Mouse (Mus musculus) layer of hippocampus, postnatal 10 days (tissue): ENCODE results near the gene Mettl24. TPM values are rescaled to one million over a fixed set of nuclear protein-coding genes. Genes with fewer than 3 reads are reported as not detected.

Source experiments
- DNase-seq, 2 experiments: peaks; one replicate each; pipeline ENCODE4 v3.0.0; 2021; ENCODE audit warnings: low spot score in 2 of 2
- total RNA-seq, 2 experiments: library from RNA; stranded (reverse); gene quantifications; 2 replicates each; pipeline ENCODE4 v1.2.3; 2021

The Mettl24 gene
- total RNA-seq, 2 experiments from 2014 or later: 1.5 to 2.4 TPM

DNA sequence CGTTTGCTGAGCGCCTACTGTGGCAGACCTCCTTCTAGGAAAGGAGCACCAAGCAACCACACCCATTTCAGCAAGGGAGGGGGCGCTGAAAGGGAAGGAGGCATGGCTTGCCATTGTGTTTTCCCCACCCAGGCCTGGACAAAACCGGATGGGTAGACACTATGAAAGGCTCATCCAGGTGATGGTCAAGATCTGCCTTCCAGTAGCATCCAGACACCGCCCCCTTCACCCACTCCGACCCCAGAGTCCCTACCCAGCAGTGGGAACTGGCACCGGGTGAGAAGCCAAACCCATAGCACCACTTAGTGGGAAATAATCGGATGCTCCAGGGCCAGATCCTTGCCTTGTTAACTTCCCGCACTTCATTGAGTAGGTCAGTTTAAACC lies 779 bp downstream of the Mettl24 start:
- DNase-seq: peak in 1 of 2 experiments; percentile 23

DNA sequence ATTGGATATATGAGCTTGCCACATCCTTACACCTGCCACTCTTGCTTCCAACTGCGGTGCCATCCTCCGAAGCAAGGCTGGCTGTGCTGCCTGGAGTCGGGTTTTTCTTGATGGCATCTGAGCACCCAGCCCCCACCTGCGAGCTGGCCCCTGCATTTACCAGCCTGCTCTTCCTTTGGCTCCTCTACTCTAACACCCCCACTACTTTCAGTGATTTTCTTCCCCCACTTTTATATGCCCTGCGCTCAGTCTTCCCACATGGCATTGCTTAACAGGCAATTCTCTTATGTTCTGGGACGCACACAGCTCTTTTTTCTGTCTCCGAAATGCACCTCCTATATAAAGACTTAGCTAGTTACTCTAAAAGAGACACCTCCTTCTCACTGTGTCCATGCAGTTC lies 1.2 kb downstream of the Mettl24 start:
- peak in 1 of 2 experiments; percentile 25 for DNase-seq

DNA sequence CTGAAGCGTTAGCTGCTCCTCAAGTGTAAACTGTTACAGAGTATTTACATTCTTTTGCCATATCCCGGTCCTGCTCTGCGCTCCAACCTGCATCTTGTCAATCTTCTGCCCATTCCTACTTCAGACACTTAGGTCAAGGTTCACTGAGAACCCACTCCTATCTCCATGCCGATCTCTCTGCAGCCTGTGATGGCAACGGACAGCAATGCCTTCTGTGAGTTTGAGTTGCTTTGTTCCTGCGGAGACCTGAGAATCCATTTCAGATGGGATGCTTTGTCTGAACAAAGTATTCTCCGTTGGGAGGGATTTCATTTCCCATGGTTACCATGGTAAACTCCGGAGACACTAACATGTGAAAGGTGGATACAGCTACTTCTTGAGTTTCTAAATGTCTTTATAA lies 2.6 kb downstream of the Mettl24 start:
- no peak for DNase-seq

DNA sequence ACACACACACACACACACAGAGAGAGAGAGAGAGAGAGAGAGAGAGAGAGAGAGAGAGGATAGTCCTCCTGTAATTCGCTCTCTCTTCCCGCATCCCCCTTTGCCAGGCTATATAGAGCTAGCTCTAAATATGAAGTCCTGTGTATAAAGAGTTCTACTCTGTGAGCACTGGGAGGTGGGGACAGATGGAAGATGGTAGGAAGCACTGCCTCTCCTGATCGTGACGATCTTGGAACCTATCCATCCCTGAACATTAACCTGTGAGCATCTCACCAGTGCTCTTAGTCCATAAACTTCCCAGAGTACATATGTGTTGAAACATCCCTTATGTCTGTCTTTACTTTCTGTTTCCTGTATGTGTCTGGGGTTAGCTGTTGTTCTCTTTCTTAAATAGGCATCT lies 3.9 kb downstream of the Mettl24 start:
- no peak for DNase-seq

DNA sequence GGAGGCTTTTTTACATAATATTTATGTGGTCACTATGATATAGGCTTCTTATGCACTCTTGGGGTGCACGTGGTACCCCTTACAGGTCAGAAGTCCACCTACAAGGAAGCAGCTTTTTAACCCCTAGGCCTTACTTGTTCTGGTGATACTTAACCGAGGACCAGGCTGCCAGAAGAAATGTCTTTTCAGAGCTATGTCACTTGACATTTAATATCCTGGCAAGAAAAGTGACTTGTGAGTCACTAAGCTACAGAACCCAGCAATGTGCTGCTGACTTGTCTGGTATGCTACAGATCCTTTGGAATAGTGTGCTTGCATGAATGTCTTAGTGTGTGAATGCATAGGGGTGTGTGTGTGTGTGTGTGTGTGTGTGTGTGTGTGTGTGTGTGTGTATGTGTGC lies 4.3 kb downstream of the Mettl24 start:
- no peak for DNase-seq

DNA sequence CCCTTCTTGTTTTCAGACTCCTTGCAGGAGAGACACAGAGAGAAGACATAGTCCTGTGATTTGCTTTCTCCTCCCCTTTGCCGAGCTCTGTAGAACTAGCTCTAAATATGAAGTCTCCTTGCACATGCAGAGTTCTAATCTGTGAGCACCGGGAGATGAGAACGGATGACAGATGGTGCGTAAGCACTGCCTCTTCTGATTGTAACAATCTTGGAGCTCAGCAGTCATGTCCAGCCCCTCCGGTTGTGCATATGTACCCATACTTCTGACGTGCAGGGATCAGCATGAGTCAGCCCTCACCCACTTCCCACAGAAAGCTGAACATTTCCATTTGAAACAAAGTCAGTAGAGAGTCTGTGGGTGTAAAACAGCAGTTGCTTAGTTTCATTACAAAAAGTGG lies 5.2 kb downstream of the Mettl24 start:
- peak in 1 of 2 experiments; percentile 26 for DNase-seq

DNA sequence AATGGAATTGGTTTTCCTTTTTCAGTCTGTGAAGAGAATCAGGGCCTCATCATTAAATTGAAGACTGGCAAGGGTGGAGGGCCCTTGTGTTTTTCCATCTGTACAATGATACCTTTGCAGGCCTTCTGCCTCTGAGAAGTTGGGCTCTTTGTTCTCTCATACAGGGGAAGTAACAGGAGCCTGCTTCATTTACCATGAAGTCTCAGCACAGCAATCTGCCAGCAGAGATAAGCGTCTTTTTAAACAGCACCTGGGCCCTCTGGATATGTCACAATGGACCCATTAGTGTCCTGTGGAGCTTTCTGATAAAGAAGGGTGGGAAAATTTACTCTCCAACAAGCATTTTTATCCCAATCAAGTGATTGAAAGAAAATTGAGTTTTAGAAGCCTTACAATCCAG lies 5.8 kb downstream of the Mettl24 start:
- DNase-seq: no peak

DNA sequence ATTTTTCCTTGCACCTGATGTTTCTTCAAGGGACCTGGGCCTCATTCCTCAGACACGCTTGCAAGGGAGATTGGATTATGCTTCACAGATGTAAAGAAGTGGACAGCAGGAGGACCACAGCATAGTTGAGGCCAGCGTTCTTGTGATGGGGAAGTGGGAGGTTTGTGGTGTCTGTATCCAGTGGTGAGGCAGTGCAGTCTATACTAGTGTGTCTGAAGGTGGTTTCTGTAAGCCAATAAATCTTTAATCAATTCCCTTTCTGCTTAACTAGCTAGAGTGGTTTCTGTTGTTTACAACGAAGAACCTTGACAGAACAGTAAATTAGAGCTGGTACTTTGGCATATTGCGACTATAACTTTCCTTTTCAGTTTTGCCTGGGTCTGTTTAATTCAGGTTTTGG lies 15.6 kb downstream of the Mettl24 start:
- DNase-seq: no peak

DNA sequence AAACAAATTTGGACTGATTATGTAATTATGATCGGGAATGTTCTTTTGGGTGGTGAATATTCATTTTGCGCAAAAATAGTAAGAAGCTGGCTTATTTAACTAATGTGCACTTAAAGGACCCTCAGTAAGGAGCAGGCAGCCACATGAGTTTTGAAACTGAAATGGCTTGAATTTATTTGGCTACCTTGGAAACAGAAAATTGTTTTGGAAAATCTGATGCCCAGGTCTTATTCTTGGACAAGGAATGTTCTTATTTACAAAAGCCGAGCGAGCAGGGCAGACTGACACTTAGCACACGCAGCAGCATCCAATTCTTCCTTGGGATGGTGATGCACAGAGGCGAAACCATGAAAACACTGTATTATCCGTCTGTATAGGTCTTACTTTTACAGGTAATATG lies 28.0 kb downstream of the Mettl24 start:
- DNase-seq: no peak

DNA sequence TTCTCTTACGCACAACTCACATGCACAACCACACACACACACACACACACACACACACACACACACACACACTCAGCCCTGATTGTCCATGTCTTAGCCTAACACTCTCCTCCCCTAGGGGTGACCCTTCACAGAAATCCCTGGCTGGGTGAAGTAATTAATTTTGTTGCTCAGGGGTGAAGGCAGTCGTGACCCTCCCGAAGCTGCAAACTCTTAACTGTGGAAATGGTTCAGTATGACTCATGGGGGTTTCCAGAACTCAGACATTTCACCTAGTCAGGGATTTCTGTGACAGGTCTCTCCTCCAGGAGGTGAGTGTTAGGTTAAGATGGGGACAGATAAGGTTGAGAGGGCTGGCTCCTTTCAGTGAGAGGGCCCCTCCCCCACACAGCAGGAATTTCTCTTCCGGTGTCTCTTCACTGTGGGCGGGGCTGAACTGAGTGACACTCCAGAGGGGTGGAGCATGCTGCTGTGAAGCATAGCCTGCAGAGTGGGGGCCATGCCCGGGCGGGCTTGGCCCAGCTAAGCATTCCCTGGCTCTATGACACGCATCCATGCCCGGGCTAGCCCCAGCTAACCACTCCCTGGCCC lies 30.0 kb downstream of the Mettl24 start:
- no peak for DNase-seq

DNA sequence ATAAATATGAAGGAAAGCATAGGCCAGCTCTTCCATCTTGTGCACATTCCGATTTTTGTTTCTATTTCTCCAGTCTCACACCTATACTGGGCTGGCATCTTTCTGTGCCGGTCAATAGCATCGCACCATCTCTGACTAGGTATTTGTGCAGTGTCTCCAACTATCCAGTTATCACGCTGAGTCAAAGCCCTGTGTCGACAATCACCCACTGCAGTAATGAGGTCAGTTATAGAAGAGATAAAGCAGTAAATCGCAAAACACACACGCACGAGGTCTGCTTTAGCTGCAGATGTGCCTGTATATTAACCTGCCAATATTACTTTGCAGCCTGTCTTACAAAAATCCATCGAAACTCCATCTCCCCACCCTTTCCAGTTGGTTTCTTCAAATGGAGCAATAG lies 30.7 kb downstream of the Mettl24 start:
- DNase-seq: no peak

DNA sequence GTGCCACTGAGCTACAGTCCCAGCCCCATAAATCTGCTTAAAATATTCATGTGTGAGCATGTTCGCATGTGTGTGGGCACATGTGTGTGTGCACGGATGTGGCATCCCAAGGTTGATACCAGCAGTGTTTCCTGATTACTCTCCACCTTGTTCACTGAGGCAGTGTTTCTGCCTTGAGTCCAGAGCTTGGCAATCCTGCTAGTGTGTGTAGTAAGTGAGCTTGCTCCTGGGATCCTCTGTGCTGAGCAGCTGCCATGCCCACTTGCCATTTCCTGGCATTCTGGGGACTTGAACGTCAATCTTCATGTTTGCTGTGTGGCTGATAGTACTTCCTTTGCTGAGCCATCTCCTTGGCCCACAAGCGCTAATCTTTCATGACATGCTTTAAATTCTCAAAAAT lies 32.1 kb downstream of the Mettl24 start:
- no peak for DNase-seq

DNA sequence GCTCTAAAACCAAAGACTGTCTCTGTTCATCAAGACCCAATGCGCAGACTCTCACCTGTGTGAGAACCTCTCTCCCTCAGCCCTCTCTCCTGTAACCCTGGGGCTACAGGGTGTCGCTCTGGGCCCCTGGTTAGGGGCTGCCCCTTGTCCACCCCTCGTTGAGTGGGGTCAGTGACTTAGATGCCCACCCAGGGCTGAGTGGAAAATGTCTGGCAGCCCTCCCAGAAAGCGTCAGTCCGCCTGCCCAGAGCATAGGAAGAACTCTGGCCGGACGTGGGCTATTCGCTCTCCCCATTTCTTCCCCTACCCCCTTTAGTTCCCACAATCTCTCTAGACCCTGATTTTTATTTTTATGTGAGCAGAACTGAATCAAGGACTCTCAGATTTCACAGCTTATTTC lies 33.2 kb downstream of the Mettl24 start:
- peak in 1 of 2 experiments; percentile 2 for DNase-seq

DNA sequence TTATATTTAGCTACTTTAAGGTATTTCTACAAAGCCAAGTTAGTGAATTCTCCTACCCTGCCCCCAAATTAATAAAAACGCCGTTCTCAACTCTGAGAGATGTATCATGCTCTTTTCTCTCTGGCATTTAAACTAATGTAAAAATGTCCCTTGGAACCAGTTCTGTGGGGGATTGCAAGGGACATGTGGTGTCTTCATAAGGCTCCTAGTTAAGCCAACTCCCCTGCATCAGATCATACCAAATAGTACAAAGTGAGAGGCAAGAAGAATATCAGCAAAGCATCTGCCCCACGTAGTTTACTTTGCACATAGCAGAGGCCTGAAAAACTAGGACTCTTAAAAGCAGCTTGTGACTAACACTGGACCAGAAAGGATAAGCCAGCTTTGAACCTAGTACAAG lies 33.6 kb downstream of the Mettl24 start:
- DNase-seq: peak in 1 of 2 experiments; percentile 11

DNA sequence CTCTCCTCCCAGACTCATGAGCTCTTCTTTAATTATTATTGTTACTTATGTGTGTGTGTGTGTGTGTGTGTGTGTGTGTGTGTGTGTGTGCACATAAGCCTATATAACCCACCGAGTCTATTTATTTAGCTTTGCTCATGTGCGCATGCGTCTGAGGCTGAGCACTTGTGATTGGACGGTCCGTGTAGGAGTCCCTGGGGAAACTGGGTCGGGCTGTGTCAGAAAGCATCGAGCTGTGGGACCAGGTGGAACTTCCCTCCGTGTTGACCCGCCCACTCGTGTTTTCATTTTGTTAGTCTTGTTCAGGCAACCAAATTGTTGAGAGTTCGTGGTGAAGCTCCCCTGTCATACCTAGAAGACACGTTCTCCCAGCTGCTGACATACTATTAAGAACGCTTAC lies 35.3 kb downstream of the Mettl24 start:
- DNase-seq: no peak

DNA sequence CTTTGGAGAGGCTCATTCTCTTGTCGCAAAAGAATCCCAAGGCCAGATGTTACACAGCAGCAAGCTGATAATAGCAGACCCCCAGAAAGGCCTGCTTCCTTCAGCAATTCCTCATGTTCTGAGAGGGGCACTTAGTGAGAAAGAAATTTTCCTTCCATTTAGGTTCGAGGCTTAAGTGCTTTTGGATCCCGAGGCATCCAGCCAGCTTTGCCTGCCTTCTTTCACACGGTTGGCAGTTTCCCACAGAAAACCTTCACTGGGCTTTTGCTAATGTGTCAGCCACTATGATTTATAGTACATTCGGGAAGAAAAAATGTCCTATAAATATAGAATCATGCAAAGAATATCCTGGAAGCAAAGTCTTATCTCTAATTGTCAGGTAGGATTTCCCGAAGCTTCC lies 36.0 kb downstream of the Mettl24 start:
- DNase-seq: no peak

DNA sequence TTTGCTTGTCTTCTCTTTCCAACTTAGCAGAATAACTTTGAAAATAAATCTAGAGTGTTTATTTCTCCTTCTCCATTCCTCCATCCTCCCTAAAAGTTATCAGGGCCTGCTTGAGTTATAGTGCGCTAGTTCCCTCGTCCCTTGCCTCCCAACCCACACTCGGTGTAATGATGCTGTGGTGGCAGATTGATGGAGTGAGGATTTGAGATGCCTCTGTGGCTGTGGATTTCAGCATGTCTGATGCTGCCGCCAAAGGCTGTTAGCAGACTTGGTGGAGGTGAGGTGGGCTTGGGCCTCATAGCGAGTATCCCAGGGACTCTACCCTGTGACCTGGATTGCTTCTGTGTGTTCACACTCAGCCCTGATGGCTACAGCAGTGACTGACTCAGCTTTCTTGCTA lies 37.8 kb downstream of the Mettl24 start:
- no peak for DNase-seq

DNA sequence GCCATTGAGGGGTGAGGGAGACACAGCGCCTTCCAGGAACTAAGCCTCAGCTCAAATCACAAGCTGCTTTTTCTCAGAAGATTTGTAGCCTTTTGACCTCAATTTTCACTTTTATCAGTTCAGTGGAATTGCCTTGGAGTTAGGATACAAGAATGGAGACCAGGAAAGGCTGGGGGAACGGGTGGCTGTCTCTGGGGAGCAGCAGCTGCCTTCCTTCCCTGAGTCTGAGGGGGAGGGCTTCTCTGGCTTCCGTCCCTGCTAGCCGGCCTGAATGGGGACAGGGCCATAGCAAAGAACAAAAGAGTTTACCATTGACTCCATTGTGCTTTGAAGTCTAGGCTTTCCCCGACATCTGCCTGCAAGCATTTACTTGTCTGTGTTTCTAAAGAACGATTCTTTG lies 41.3 kb downstream of the Mettl24 start:
- no peak for DNase-seq

DNA sequence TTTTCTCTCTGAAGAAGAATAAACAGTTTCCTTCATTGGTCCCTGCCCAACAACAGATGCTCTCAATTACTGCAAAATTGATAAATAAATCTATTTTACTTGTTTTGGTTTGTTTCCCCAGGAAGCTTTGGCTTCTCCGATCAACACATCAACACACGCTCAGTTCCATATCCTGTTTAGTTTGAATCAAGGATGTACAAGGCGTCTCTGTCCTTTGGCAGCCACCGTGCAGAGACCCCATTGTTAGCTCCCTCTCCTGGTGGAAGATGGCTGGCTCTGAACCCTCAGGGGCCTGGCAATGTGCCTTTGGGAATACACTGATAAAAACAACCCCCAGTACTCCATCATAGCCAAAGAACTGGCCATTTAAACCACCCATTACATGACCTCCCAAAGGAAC lies 42.0 kb downstream of the Mettl24 start:
- DNase-seq: no peak

DNA sequence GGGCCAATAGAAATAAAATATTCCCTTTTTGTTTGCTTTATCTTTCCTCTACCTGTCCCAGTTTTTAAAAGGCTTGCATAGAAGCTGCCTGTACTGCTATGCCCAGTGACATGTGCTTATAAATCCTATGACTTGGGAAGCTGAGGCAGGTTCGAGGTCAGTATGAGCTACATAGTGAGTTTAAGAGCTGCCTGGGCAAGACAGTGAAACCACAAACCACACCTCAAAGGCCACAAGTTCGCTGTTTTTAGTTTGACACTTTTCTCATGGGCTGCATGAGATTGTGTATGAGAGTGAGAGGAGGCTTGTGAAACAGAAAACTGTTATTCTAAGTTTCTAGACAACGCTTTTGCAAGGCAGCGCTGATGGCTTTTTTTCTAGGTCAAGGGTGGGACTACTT lies 42.4 kb downstream of the Mettl24 start:
- DNase-seq: no peak

DNA sequence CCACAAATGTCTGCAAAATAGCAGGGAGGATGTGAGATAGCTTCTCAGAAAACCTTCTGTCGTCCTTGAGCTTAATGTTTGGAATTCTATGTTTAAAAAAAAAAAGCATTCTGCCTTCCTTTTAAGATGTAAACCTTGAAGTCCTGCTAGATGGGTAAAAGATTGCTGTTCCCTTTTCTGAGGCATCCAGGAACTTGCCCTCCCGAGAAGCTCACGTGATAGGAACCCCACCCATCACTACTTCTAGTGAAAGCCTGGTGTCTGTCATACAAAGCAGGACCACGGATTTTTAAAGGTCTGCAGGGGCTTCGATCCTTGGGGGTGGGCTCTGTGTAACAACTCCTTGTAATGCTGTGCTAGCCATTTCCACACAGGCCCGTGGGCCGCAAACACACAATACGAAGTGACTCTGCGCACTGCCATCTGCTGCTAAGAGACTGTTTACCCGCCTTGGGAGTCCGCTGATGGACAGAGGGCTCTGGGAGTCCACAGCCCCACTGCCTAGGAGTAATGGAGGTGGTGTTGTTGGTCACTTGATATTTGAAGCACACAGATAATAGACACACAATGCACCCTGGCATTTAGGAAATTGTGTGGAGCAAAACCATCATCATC lies 43.3 kb downstream of the Mettl24 start:
- no peak for DNase-seq

DNA sequence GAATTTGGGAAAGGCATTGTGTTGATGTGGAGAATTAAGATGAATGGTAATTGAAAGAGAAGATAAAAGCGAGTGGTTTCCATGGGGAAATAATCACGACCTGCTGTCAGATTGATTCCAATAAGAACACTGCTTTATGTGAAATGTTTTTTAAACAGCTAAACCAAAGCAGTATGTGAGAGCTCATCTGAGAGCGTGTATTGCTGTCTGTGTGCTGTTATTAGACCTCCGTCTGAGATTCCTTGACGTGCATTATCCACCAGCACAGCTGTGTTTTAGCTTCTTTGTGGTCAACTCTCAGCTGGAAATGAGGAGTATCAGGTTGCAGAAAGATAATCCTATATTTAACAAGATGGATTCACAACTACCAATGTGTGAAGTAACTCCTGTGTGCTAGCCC lies 43.9 kb downstream of the Mettl24 start:
- DNase-seq: no peak

DNA sequence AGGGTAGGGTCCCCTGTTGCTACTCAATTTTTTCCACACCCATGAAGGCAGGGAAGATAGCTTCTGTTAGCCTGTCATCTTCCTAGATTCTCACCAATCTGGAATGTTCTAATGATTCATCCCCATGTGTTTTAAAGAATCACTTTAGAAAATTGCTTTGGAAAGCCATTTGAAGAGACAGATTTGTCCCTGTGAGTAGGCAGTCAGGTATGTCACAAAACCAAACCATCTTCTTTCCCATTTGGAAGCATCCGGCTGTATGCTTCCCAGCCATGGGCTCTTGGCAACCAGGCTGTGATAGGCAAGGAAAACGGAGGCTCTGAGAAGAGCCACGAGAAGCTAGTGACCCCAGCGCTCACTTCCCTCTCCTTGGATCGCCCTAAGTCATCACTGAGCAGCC lies 47.1 kb downstream of the Mettl24 start:
- peak in 1 of 2 experiments; percentile 8 for DNase-seq

DNA sequence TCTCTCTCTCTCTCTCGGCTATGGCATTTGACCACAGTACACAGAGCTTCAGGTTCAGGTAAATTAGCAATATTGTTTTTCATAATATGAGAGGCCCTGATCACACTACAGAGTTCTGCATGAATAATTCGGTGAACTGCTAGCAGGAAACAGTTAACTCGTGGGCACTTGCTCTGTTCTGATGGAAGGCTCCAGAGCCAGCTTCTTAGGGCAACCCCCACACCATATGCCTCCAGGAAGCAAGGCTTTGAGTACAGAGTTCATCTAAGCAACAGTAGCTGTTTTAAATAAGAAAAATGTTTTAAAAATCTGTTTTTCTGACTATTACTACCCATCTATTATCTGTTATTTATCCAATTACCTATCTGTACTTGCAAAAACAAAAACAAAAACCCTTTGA lies 50.2 kb downstream of the Mettl24 start:
- DNase-seq: no peak
